Mouse (Mus musculus) ovary, adult 18-20 months (tissue): ENCODE data around the gene Gm10271.

Source experiments
- DNase-seq: peaks from one replicate; pipeline ENCODE4 v3.0.0; 2022; ENCODE audit warnings: low spot score, mixed read lengths

Gm10271 gene

DNA sequence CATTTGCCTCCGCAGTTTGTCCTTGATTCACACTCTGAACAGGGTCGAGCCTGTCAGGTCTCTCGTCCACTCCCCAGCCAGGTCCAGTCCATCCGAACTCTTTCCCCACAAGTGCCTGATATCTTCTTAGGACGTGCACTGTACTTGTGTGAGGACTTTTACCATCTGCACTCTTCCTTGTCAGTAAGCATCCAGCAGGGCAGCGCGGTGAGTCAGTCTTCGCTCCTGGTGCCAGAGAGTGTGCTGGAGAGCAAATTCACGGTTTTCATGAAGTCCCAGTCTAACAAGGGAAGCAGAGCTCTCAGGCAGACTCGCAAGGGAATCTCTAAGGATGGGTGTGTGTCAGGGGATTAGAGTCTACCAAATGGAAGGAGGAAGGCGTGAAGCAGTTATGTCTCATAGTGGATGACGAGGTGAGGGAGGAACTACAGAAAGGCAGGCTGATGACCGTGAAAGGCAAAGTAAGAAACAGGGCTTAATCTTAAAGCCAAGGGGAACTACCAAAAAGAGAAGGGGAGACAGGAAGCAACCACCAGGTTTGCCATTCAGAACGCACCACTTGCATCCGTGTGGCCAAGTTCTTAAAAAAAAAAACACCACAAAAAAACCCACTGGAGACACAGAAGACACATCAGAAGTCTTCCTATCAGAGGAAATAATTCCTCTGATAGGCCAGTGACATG is 40.8 kb downstream of the Gm10271 start:
- no peak for DNase-seq

DNA sequence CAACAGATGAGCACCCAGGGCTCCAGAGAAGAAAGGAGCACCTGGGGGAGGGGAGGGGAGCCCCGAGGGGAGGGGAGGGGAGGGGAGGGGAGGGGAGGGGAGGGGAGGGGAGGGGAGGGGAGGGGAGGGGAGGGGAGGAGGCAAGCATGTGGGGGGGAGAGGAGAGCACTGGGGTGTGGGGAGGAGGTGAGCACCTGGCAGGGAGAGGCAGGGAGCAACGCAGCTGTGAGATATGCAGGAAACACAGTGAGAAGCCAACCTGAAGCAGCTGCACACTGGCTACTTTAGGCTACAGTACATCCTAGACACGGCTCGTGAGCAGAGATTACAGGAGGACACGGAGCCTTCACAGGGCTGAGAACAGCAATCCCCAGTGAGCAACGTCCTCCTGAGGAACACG is 41.5 kb downstream of the Gm10271 start:
- DNase-seq: no peak

- no peak for DNase-seq
Observed at GRCm38 (mm10) chr10:116930506-116930905, 41.9 kb downstream of the Gm10271 start.

DNA sequence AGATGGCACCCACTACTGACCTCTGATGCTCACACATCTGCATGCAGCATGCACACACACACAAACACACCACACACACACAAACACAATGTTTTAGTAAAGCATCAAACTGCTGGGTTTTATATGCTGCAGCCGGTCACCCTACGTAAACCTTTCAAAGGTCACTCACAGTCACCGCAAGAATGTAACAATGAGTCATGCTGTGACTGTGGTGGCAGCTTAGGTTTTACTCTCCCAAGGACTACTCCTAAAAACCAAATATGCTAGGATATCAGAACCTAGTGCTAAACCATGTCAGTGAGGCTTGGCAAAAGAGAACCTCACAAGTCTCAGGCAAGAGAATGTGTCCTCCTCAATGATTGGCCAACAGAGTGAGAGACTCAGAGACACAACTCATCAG is 43.6 kb downstream of the Gm10271 start:
- DNase-seq: no peak

- no peak for DNase-seq
Observed at GRCm38 (mm10) chr10:116926428-116927113, 45.8 kb downstream of the Gm10271 start.

- DNase-seq: no peak
Observed at GRCm38 (mm10) chr10:116923651-116924495, 48.5 kb downstream of the Gm10271 start.

GRCm38 (mm10) chr10:116922161-116922560 is 50.2 kb downstream of the Gm10271 start:
- DNase-seq: no peak

GRCm38 (mm10) chr10:116921416-116921815 is 51.0 kb downstream of the Gm10271 start:
- DNase-seq: no peak

- DNase-seq: no peak
Observed at GRCm38 (mm10) chr10:116920641-116921040, 51.8 kb downstream of the Gm10271 start.

- no peak for DNase-seq
Observed at GRCm38 (mm10) chr10:116919368-116920317, 52.8 kb downstream of the Gm10271 start.

- no peak for DNase-seq
Observed at GRCm38 (mm10) chr10:116916581-116916980, 55.8 kb downstream of the Gm10271 start.

- DNase-seq: no peak
Observed at GRCm38 (mm10) chr10:116915286-116915685, 57.1 kb downstream of the Gm10271 start.

DNA sequence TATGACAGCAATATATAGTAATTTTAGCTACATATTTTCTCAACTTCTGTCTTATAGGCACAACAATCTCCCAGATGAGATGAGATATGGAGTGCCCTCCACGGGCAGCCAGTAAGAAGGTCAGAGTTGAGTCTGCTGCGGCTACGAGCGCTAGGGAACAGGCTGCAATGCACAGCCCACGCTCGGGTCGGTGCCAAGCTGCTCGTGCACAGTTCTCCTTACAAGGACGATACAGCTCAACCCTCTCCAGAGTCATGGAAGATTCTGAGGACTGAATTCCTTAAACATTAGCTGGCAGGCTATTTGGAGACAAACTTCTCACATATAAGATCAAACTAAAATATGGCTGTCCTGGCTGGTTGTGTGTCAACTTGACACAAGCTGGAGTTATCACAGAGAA is 57.8 kb downstream of the Gm10271 start:
- peak; percentile 74 for DNase-seq

DNA sequence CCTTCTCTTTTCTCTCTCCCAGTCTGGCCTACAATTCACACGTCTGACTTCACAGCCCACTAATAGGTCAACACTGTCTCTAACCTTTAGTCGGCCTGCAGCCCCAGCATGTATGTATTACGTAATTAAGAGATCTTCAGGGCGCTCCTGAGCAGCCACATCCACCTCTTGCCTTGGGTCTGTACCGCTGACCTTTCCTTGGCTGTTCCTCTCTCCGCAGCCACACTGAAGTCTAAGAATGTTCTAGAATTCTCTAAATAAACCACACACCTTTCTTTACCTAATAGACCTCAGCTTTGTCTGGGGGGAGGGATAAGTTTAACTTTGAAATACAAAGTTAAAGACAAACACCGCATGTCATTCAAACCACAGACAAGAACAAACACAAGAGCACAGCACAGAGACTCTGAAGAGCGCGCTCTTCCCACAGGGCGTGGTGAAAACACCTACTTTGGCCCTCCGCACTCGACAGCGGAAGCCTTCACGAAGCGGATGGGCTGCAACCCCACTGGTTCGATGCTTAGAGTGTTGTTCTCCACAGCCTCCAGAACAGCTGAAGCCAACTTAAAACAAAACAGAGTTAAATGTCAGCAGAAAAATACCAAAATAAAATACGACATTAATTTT is 58.6 kb downstream of the Gm10271 start:
- DNase-seq: no peak

DNA sequence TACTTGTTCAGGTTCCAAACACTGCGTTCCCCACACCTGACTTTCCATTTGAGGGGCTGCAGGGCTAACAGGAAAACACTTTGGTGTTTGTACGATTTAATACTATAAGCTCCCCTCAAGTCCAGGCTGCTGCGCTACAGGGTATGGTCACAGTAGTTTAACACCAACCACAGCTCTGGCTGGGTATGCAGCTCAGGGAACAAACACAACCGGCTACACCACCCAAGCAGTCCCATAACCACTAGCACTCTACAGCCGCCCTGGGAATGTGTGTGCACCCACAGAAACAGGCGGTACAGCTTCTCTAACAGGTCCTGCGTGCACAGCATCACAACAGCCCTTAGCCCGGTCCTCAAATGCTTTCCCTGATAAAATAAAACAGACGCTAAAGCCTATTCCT is 59.6 kb downstream of the Gm10271 start:
- DNase-seq: no peak

DNA sequence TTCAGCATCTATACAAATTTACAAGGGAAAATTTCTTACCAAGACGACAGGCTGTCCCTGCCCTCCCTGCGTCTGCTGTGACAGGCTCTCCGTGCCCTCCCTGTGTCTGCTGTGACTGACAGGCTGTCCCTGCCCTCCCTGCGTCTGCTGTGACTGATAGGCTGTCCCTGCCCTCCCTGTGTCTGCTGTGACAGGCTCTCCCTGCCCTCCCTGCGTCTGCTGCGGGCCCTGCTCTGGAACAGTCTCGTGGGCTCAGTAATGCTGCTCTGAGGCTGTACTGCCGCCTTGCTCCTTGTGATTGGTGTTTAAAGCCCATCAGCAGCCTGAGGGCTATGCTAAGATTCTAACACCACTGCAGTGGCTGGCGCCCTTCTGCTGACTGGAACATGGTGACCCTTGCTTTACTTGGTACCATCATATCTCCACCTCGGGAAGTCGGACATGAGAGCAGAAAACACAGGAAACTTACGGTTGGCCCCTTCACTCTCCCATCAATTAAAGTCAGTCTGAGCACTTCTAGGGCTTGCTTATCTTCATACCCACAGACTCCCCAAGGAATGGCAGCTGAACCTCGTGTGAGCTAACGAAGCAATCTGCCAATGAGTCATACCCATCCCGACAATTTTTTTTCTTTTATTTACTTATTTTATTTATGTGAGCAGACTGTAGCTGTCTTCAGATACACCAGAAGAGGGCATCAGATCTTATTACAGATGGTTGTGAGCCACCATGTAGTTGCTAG is 63.3 kb downstream of the Gm10271 start:
- no peak for DNase-seq
